Mouse (Mus musculus) adrenal gland, adult 8-10 months (tissue): ENCODE results near the gene Vmn1r212. TPM values are rescaled to one million over a fixed set of nuclear protein-coding genes. Genes with fewer than 3 reads are reported as not detected.
"Not testable (repeated sequence)": the region's sequence is repeated elsewhere in the genome, so short reads cannot be mapped to it uniquely, and the experiment has no call there.

Experiments
- DNase-seq: peaks from one replicate; pipeline ENCODE4 v3.0.0; 2022
- total RNA-seq, 4 experiments: library from RNA; stranded (reverse); gene quantifications; 2 replicates each; pipeline ENCODE4 v1.2.4; 2022

The Vmn1r212 gene
- total RNA-seq, result not detected

GRCm38 (mm10) chr13:22884105-22884504 is at the start of gene Vmn1r212:
Gene Vmn1r212 (minus strand): TSS chr13:22884205.
- DNase-seq, result no peak

- no peak for DNase-seq
Observed at GRCm38 (mm10) chr13:22879257-22879656, 4.7 kb downstream of the Vmn1r212 start.

GRCm38 (mm10) chr13:22857461-22857860 is 26.5 kb downstream of the Vmn1r212 start, which contains the start of gene Vmn1r211:
Gene Vmn1r211 (minus strand): TSS chr13:22857561.
- no peak for DNase-seq

- DNase-seq, result no peak
Observed at GRCm38 (mm10) chr13:22854760-22855159, 29.2 kb downstream of the Vmn1r212 start.

GRCm38 (mm10) chr13:22846798-22847197 is 37.2 kb downstream of the Vmn1r212 start:
- DNase-seq, result no peak

GRCm38 (mm10) chr13:22844304-22844703 is 39.7 kb downstream of the Vmn1r212 start:
- not testable (repeated sequence) for DNase-seq

Other genes starting within 250 kb of the Vmn1r212 start
- not detected for gene Vmn1r207-ps, start 154.6 kb downstream of the Vmn1r212 start, total RNA-seq
- gene Vmn1r208, start 106.8 kb downstream of the Vmn1r212 start, total RNA-seq, result not detected
- gene Vmn1r209, start 74.5 kb downstream of the Vmn1r212 start, total RNA-seq, result under 1 TPM in 1 of 4 experiments, not detected in 3; 0.06 TPM
- not detected for gene Vmn1r210, start 52.9 kb downstream of the Vmn1r212 start, total RNA-seq
- not detected for gene Vmn1r211, start 26.6 kb downstream of the Vmn1r212 start, total RNA-seq
- gene Vmn1r213, start 123.5 kb upstream of the Vmn1r212 start, total RNA-seq, result not detected
- not detected for gene Vmn1r214, start 146.2 kb upstream of the Vmn1r212 start, total RNA-seq
- not detected for gene Vmn1r215, start 183.8 kb upstream of the Vmn1r212 start, total RNA-seq
- not detected for gene Vmn1r217, start 234.0 kb upstream of the Vmn1r212 start, total RNA-seq
- gene Vmn1r218, start 248.9 kb upstream of the Vmn1r212 start, total RNA-seq, result not detected